Mouse (Mus musculus) left cerebral cortex, adult 9 months (tissue): ENCODE measurements around the gene Dnlz.

Experiments used
- DNase-seq, 2 experiments: peaks; one replicate each; pipeline ENCODE4 v3.0.0; 2022; ENCODE audit warnings: low spot score in 2 of 2

Dnlz gene

DNA sequence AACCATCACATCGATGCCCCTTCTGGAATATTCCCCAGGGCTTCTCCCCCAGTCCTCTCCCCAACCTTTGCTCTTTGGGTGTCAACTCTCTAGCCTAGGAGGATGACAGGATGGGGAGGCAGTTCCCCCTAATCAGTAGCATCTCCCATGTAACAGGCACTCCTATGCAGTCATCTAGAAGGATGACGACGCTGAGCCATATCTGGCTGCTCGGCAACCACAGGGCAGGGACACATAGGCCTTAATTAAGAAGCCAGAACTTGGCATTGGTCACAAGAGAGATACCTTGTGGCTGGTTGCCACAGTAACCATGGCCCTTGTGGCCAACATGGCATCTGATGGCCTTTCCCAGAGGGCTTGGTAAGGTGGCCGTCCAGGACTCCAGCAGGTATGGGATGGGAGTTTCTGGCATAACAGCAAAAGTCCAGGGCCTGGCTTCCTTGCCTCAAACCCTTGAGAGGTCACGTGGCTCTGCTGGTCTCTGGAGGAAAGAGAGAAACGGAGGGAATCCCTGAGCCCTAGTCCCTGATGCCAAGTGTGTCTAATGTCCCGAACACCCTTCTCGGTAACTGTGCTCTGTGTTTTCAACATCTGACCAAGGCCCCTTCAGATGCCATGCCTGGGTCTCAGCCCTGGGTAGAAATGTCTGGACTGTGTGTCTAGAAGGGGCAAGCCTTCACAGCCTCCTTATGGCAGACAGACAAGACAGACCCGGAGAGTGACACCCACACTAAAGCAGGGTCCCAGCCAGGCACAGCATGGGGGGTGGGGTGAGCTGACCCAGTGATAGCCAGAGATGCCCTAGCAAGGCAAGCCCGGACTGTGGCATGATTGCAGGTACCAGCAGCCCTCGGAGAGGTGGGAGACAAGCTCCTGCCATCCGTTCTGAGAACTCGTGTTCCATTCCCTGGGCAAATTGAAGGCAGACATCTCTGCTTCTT lies 31.4 kb downstream of the Dnlz start:
- DNase-seq, result no peak

DNA sequence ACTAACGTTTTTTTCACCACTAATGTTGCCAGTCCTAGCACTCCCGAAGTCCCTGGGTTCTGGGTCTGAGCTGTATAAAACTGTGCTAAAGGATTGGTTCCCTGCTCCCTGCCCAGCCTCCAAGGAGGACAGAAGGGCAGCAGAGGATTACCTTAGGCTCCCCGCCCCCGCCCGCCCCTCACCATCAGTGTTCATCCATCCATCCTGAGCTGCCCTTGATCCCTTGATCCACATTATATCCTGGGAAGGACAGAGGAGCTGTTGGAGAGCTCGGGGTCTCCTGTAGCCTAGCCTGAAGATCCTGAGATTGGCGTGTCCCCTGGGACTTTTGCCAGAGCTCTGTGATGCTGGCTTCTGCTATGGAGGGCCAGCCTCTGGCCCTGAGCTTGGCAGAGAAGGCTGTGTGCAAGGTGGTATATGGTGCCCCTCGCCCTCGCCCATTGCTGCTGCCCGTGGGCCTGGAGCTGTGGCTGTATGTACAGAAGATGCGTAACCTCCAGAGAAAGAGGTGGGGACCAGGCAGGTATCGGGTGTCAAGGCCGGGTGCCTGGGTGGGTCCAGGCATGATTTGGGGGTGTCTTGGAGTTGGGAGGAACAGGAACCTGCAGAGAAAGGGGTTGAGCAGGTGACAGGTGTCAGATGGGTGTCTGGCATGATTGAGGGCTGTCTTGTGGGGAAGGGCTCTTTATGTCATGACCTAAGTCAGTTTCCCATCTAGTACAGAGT lies 32.2 kb downstream of the Dnlz start:
- DNase-seq, result no peak

DNA sequence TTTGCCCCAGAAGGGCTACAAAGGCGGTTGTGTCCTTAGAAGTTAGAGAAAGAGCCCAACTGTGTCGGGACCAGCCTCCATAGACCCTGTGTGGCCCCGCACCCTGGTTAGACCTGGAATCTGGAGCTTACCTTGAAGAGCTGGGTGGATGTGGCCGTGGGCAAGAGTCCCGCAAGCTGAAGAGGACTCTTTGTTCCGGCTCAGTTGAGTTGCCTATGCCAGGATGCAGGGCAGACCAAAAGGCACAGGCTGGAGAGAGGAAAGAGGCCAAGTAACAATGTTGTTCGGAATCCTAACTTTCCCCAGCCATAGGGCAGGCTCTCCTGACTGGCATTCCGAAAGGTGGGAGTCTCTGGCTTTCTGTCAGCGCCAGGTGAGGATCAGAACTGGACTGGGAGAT lies 32.8 kb downstream of the Dnlz start:
- no peak for DNase-seq

- no peak for DNase-seq
Observed at GRCm38 (mm10) chr2:26317991-26318672, 33.8 kb downstream of the Dnlz start.

- DNase-seq, result no peak
Observed at GRCm38 (mm10) chr2:26317371-26317770, 34.5 kb downstream of the Dnlz start.

GRCm38 (mm10) chr2:26316576-26317246 lies 35.2 kb downstream of the Dnlz start:
- DNase-seq, result no peak

- DNase-seq, result no peak
Observed at GRCm38 (mm10) chr2:26315925-26316311, 36.0 kb downstream of the Dnlz start.

GRCm38 (mm10) chr2:26315072-26315924 lies 36.6 kb downstream of the Dnlz start, which contains the start of gene Gpsm1:
Gpsm1 (plus strand) TSS chr2:26315515.
- DNase-seq, result peak in 1 of 2 experiments; percentile 73

DNA sequence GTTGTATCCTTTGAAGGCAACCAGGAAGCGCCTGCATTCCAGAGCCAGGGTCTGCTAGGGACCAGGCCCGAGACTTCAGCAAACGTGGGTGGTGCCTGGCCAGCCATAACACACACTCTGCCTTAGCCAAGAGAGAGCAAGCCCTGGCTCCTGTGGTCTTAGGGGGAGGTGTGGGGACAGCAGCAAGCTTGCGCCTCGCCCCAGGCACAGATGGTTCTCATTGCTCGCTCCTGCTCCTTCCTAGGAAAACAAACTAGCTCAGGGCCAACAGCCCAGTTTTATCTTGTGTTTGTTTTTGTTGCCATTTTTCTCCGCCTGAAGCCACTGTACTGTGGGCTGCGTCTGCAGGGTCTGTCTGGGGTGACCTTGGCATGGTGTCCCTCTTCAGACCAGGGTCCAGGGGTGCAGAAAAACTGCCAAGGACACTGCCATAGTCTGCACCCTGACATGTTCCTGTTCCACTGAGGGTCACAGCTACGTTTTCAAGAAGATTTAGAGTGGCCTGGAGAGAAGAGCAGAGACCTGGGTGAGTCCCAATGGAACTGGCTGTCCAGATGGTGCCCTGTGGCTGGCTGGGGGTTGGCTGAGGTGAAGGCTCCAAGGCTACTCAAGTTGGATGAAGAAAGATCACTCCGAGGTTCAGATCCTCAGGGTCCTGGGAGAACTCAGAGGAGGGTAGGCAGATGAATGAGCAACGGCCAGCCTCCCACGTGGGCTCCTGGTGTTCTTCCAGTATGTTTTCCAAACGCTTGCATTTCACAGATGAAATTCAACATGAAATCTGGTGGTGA lies 37.4 kb downstream of the Dnlz start:
- DNase-seq, result no peak

DNA sequence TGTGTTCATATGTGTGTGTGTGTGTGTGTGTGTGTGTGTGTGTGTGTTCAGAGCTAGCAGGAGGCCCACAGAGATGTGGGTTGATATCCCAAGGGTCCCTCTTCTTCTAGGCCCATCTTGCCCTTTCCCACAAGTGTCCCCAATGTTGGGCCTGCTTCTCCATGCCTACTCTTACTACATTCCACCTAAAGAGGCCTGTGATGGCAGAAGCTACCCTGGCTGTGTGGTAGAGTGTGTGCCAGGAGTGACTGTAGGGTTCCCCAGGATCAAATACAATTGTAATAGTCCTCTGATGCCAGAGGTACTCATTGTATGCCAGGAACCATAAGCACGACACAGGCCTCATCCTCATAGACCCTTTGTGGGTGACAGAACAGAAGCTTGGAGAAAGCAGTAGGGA lies 38.5 kb downstream of the Dnlz start:
- DNase-seq, result no peak

- no peak for DNase-seq
Observed at GRCm38 (mm10) chr2:26312812-26313211, 39.1 kb downstream of the Dnlz start.

DNA sequence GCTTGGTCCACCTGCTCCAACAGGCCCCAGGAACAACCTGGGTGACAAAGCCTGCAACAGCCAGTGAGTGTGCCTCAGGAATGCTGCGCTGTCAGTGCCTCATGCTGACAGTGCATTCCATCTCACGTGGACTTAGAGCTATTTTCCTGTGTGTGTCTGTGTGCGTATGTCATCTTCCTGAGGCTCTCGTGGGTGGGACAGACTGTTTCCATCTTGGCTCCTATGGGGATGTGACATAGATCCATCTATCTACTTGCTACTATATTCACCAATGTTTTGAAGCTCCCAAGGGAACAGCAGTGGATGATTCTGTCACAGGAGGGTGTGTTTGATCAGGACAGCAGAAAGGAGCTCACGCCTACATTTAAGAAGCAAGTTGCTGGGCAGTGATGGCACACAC lies 40.0 kb downstream of the Dnlz start:
- DNase-seq, result peak in 1 of 2 experiments; percentile 28

- DNase-seq, result no peak
Observed at GRCm38 (mm10) chr2:26309739-26310138, 42.2 kb downstream of the Dnlz start.

DNA sequence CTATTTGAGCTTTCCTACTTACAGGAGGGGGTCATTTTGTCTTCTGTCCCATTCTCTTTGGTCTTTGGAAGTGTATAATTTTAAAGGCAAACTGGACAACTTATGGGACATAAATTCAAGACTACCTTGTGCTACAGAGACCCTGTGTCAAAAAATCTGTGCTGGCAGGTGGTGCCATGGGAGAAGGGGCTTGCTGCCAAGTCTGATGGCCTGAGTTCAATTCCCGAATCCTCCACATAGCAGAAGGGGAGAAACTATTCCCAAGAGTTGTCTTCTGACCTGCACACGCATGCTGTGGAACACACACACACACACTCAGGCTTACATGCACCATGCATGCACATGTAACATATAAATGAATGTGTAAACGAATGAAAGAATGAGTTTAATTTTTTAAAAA lies 45.2 kb downstream of the Dnlz start:
- DNase-seq, result no peak

DNA sequence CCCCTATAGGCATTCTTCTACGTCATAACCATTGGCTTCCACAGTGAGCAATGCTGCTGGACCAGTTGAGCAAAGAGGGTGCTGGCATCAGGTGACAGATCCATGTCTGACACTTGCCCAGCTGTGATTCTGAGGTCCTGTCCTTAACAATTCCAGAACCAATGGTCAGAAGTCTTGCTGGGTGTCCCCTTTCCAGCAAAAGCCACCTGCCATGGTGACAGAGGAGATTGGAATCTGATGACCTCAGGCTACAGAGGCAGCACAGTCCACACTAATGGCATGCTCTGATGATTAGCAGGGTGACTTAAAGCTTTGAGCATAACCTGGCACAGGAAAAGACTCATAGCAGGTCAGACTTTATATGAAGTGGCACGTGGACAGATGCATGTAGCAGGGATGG lies 46.4 kb downstream of the Dnlz start:
- DNase-seq, result no peak

DNA sequence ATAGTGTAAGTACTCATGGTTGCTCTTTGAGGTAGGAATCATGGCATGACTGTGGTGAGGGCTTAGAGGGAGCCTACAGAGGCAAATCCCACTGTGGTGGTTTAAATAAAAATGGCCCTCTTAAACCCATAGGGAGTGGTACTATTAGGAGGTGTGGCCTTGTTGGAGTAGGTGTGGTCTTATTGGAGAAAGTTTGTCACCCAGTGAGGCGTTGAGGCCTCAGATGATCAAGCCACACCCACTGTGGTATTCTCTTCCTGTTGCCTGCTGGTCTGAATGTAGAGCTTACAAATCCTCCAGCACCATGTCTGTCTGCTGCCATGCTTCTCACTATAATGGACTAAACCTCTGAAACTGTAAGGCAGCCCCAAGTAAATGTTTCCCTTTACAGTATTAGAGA lies 47.2 kb downstream of the Dnlz start:
- no peak for DNase-seq

GRCm38 (mm10) chr2:26302005-26302503 lies 49.9 kb downstream of the Dnlz start:
- DNase-seq, result no peak

DNA sequence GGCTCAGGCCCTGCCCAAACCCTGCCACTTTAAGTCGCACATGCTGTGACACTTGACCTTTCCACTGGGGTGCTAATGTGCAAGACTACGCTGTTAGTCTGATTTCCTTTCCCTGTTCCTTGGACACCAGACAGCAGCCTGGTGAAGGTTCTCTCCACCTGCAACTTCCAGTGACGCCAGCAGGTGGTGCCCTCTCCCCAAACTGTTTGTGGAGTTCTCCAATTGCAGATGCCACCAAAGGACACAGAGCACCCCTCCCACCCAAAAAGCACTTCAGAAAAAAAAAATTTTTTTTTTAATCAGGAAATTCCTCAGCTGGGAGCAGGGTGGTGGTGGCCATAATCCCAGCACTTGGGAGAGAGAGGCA lies 51.1 kb downstream of the Dnlz start:
- DNase-seq, result peak in 1 of 2 experiments; percentile 92

GRCm38 (mm10) chr2:26300161-26300807 lies 51.6 kb downstream of the Dnlz start:
- DNase-seq, result peak in 1 of 2 experiments; percentile 21
